Mouse (Mus musculus) hindbrain, embryonic 12.5 days (tissue): ENCODE data around the gene Ankrd13a. TPM values are rescaled to one million over a fixed set of nuclear protein-coding genes. Genes with fewer than 3 reads are reported as not detected.

Source experiments
- ATAC-seq: fragments of 200-750 bp; cut with Nextera tagmentation; 2 replicates; pipeline ENCODE4 v1.8.0; 2017; ENCODE audit warnings: moderate TSS enrichment; ENCODE audit not compliant: low FRiP score
- H3K27ac ChIP-seq: fragments of 300-500 bp; sonication (generic); 2 replicates; pipeline ENCODE4 v1.5.1; 2016; ENCODE audit warnings: mild to moderate bottlenecking
- H3K27me3 ChIP-seq: fragments of 300-500 bp; sonication (generic); 2 replicates; pipeline ENCODE4 v1.6.1; 2016; ENCODE audit warnings: mild to moderate bottlenecking
- H3K36me3 ChIP-seq: fragments of 300-500 bp; sonication (generic); 2 replicates; pipeline ENCODE4 v1.6.1; 2016; ENCODE audit warnings: mild to moderate bottlenecking
- H3K4me1 ChIP-seq: fragments of 300-500 bp; sonication (generic); 2 replicates; pipeline ENCODE4 v1.6.1; 2016
- H3K4me2 ChIP-seq: fragments of 300-500 bp; sonication (generic); replicated peaks from 2 replicates; pipeline ENCODE4 v1.6.1; 2016; ENCODE audit warnings: mild to moderate bottlenecking
- H3K4me3 ChIP-seq: fragments of 300-500 bp; sonication (generic); 2 replicates; pipeline ENCODE4 v1.5.1; 2016; ENCODE audit warnings: mild to moderate bottlenecking
- H3K9ac ChIP-seq: fragments of 300-500 bp; sonication (generic); 2 replicates; pipeline ENCODE4 v1.6.1; 2016; ENCODE audit warnings: mild to moderate bottlenecking, moderate library complexity
- H3K9me3 ChIP-seq: fragments of 300-500 bp; sonication (generic); replicated peaks from 2 replicates; pipeline ENCODE4 v1.6.1; 2016; ENCODE audit warnings: mild to moderate bottlenecking
- WGBS: fragments of 180-500 bp; shearing (Covaris S2); methylation state at CpG from one replicate; pipeline ENCODE4 v1.1.7; 2016; 5-methylcytosine and 5-hydroxymethylcytosine counted together
- polyA plus RNA-seq: library from polyadenylated mRNA; unstranded; fragments of >200 nt; fragmentation: Nextera tagmentation; extraction: Ambion mirVana; gene quantifications from 2 replicates; pipeline ENCODE4 v1.2.1, GENCODE M21; 2016

Ankrd13a gene
- polyA plus RNA-seq, 1 experiment from 2014 or later = 80.2 TPM

DNA sequence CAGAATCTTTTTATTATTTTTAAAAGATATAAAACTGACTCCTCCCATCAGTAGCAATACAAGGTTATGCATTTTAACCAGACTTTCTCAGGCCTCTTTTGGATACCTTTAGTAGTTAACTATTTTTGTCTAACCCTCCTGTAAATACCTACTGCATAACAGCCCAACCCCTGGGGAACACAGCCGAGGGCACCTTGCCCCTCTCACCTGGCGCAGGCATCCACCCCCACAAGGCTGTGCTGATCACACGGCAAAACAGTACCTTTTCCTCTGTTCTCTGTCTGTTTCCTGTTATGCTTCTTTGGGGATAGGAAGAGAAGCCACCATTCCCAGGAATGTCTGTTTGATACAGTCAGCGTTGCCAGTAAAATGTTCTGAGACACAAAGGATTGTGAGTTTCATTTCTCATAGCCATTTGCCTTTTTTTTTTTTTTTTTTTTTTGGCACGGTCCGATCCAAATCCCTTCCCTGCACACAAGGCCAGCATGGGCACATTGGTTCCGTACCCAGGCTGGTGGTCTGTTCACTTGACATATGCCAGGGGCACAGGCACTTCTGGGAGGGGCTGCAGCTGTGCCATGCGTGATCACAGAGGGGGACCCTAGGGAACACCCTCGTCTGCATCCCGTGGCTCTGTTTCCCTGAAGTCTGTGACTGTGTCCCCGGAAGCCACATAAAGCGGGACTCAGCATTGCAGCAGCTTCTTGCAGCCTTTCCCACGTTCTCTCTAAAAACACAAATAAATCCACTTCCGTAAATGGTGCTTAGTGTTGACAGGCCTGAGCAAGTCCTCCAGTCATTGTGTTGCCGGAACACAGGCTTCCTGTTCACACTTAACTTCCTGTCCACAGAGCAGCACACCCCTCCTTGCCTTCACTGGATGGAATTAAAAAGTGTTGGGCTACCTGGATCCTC lies 31.2 kb downstream of the Ankrd13a start:
- WGBS = 77% methylated on average over 15 of the region's 15 CpGs
- Histone ChIP-seq H3K4me1 (peaks cover 22% of the 10 kb centered on the region), H3K4me2 (no peak overlapping the region), H3K9ac (no peak overlapping the region), H3K4me3 (no peak overlapping the region), H3K36me3 (peaks cover 62% of the 10 kb centered on the region), H3K27me3 (no peaks in the 10 kb centered on the region), H3K9me3 (no peaks in the 10 kb centered on the region), H3K27ac (no peak overlapping the region)
- ATAC-seq = no peak

DNA sequence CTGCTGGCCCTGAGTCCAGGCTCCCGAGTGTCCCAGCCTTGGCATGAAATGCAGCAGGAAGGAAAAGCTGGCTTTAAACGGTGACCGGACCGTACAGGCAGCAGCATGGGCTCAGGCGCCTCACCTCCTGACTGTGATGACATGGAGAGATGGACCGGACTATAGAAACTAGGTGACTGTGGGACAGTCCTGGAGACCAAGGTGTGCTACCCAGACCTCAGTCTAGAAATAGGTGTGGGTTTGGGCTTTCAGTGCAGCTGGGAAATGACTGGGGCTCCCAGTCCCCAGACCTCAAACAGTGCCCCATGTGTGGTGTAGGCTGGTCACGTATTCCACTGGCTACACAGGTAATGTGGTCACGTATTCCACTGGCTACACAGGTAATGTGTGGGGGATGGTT lies 32.2 kb downstream of the Ankrd13a start:
- Histone ChIP-seq H3K27me3 (no peaks in the 10 kb centered on the region), H3K9ac (no peak overlapping the region), H3K36me3 (peaks cover 56% of the 10 kb centered on the region), H3K4me2 (no peak overlapping the region), H3K4me1 (peaks cover 23% of the 10 kb centered on the region), H3K27ac (no peak overlapping the region), H3K4me3 (no peak overlapping the region), H3K9me3 (no peaks in the 10 kb centered on the region)
- 81% methylated on average over 8 of the region's 8 CpGs for WGBS
- ATAC-seq = no peak

DNA sequence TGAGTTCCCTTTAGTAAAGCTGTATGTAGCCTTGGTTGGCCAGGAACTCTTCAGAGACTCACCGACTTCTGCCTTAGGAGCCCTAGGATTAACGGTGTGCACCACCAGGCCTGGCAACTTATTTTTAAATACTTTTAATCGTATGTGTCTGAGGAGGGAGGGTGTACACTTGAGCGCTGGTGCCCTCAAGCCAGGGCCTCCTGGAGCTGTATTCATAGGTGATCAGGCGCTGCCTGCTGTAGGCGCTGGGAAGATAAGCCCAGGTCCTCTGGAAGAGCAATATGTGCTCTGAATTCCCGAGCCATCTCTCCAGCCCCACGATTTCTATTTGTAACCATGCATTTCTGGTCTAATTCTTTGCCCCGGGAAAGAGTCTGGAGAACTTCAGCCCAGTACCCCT lies 32.6 kb downstream of the Ankrd13a start:
- WGBS = 43% methylated on average over 9 of the region's 9 CpGs
- Histone ChIP-seq H3K9ac (no peak overlapping the region), H3K4me3 (no peak overlapping the region), H3K27me3 (no peaks in the 10 kb centered on the region), H3K27ac (no peak overlapping the region; the same call in 1 of the 2 replicates), H3K36me3 (peaks cover 52% of the 10 kb centered on the region), H3K4me2 (no peak overlapping the region), H3K9me3 (no peaks in the 10 kb centered on the region), H3K4me1 (peaks cover 24% of the 10 kb centered on the region)
- ATAC-seq = no peak

GRCm38 (mm10) chr5:114807468-114807867 lies 33.0 kb downstream of the Ankrd13a start:
- H3K9ac ChIP-seq = no peak overlapping the region
- no peaks in the 10 kb centered on the region for H3K27me3 ChIP-seq
- no peak overlapping the region; the same call in 1 of the 2 replicates for H3K27ac ChIP-seq
- WGBS = 28% methylated on average over 8 of the region's 8 CpGs
- ATAC-seq = no peak
- H3K4me1 ChIP-seq = peaks cover 28% of the 10 kb centered on the region
- peaks cover 48% of the 10 kb centered on the region for H3K36me3 ChIP-seq
- H3K4me2 ChIP-seq = no peak overlapping the region
- H3K4me3 ChIP-seq = no peak overlapping the region
- H3K9me3 ChIP-seq = no peaks in the 10 kb centered on the region

DNA sequence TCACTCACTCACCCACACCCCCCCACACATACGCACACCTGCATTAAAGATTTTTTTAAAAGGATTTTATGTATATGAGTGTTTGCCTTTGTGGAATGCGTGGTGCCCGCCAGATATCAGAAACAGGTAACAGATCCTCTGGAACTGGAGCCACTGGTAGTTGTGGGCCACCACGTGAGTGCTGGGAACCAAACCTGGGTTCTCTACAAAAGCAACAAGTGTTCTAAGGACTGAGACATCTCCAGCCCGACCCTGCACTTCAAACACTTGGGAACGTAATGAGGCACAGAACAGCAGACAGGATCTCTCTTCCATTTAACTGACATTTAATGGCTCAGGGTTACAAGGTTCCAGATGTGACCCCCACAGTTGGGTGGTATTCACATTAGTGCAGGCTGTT lies 33.4 kb downstream of the Ankrd13a start:
- Histone ChIP-seq H3K4me1 (peaks cover 32% of the 10 kb centered on the region), H3K27ac (no peak overlapping the region), H3K4me2 (no peak overlapping the region), H3K36me3 (peaks cover 45% of the 10 kb centered on the region), H3K9ac (no peak overlapping the region), H3K9me3 (no peaks in the 10 kb centered on the region), H3K4me3 (no peak overlapping the region), H3K27me3 (no peaks in the 10 kb centered on the region)
- 69% methylated on average over 6 of the region's 6 CpGs for WGBS
- ATAC-seq = no peak

GRCm38 (mm10) chr5:114808385-114808784 lies 33.9 kb downstream of the Ankrd13a start:
- Histone ChIP-seq H3K27ac (no peak overlapping the region), H3K4me3 (no peak overlapping the region), H3K9ac (no peak overlapping the region), H3K4me2 (no peak overlapping the region), H3K36me3 (peaks cover 40% of the 10 kb centered on the region), H3K9me3 (no peaks in the 10 kb centered on the region), H3K27me3 (no peaks in the 10 kb centered on the region), H3K4me1 (peaks cover 33% of the 10 kb centered on the region)
- ATAC-seq = no peak
- WGBS = 76% methylated on average over 7 of the region's 8 CpGs

DNA sequence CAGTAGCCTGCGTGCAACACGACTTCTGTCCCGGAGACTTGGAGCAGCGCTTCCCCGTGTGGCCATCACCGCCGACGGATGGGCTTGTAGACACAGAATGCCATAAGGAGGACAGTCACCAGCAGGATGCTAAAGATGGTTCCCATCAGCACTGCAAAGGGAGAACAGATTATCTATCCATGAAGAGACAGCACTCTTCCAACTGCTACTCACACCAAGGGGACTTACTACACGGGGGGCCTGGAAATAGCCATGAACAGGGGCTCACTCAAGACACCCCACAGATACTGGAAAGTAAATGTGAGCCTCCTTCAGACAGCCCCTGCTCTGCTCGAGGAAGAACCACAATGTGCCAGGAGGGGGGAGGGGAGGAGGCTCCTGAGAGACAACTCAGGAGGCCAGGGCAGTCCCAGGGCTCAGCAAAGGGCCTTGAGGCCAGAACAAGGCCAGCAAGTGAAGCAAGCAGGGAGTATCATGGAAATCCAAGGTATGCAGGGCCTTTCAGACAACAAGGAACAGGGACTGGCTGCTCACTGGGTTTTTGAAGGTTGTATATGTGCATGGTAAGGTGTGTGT lies 34.8 kb downstream of the Ankrd13a start:
- ATAC-seq = no peak
- Histone ChIP-seq H3K4me1 (peaks cover 33% of the 10 kb centered on the region), H3K9ac (no peak overlapping the region), H3K27me3 (no peaks in the 10 kb centered on the region), H3K4me2 (no peak overlapping the region), H3K27ac (no peak overlapping the region), H3K36me3 (peaks cover 32% of the 10 kb centered on the region), H3K9me3 (no peaks in the 10 kb centered on the region), H3K4me3 (no peak overlapping the region)
- 76% methylated on average over 10 of the region's 10 CpGs for WGBS

DNA sequence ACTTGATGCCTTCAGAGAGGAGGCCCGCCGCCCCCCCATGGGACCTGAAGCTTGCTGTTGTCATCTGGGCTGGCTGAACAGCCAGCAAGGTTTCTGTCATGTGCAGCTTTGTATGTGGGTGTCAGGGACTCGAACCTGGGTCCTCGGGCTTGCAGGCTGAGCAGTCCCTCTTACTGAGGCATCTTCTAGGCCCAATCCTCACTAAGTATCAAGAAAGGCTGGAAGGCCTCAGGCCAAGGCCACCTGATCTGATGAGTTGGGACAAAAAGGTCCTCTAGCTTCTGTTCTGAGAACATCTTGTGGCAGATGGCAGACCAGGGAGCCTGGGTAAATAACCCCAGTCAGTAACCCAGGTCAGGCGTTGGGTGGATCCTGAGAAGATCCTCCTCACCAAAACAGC lies 35.3 kb downstream of the Ankrd13a start:
- H3K36me3 ChIP-seq = peaks cover 27% of the 10 kb centered on the region
- H3K4me1 ChIP-seq = peaks cover 33% of the 10 kb centered on the region
- 88% methylated on average over 5 of the region's 5 CpGs for WGBS
- no peak overlapping the region for H3K9ac ChIP-seq
- H3K27me3 ChIP-seq = no peaks in the 10 kb centered on the region
- ATAC-seq = no peak
- no peak overlapping the region for H3K27ac ChIP-seq
- no peak overlapping the region for H3K4me2 ChIP-seq
- no peak overlapping the region for H3K4me3 ChIP-seq
- H3K9me3 ChIP-seq = no peaks in the 10 kb centered on the region

DNA sequence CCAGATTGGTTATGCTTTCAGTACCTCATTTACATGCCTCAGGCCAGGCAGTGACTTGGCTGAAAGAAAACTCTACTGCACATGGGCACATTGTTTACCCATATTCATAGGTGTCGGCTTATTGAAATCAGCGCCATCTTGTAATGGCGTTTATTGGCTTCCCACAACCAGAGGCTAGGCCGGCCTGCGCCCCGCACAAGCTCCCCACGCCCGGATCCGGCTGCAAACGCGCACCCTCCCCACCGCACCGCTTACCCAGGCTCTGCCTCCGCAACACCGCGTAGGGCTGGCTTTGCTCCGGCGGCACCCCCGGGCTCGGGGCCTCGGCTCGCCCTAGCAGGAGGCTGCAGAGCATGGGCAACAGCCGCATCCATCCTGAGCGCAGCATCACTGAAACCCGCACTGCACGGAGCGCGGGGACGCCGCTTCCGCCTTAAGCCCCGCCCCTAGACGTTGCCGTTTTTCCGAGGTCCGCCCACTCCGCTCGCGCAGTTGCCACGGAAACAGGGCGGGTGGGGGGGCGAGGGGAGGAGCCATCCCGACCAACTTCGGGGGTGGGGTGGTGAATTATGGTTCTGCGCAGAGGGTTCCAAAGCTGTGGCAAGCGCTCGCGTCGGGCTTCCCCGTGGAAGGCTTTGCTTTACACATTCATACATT lies 39.2 kb downstream of the Ankrd13a start:
- Histone ChIP-seq H3K9me3 (no peaks in the 10 kb centered on the region), H3K4me2 (peak overlapping the region; percentile 60), H3K27me3 (no peaks in the 10 kb centered on the region), H3K4me3 (peak overlapping the region; percentile 90), H3K4me1 (peaks cover 29% of the 10 kb centered on the region), H3K27ac (peak overlapping the region; percentile 97), H3K9ac (peak overlapping the region; percentile 90), H3K36me3 (peaks cover 6% of the 10 kb centered on the region)
- 1% methylated on average over 50 of the region's 50 CpGs for WGBS
- ATAC-seq = peak; percentile 96

DNA sequence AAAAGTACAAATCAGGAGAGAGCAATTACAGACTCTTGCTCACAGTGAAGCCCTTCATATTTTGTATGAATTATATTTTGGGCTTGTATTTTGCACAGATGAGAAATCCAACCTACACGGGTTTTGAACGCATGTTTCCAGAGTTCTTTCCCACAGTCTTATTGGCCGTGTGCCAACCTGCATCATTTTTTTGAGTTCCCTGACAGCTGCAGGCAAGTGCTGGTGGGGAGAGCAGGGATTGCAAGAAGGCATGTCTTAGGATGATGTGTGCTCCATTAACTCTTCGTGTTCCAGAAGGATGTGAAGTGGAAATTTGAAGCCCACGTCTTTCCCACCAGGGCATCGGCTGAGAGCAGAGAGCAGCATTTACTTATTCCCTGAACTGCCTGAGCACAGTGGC lies 42.1 kb downstream of the Ankrd13a start:
- no peak for ATAC-seq
- Histone ChIP-seq H3K36me3 (0 out of 2 replicates have a peak, but pooled peaks cover 2% of the 10 kb centered on the region), H3K27ac (no peak overlapping the region), H3K9me3 (no peaks in the 10 kb centered on the region), H3K4me2 (no peak overlapping the region), H3K4me3 (no peak overlapping the region), H3K9ac (no peak overlapping the region), H3K27me3 (no peaks in the 10 kb centered on the region), H3K4me1 (peaks cover 14% of the 10 kb centered on the region)
- WGBS = 61% methylated on average over 6 of the region's 6 CpGs

- no peak overlapping the region; the same call in 1 of the 2 replicates for H3K27ac ChIP-seq
- H3K9ac ChIP-seq = no peak overlapping the region
- no peaks in the 10 kb centered on the region for H3K27me3 ChIP-seq
- peaks cover 6% of the 10 kb centered on the region for H3K4me1 ChIP-seq
- no peak for ATAC-seq
- H3K4me3 ChIP-seq = no peak overlapping the region
- no peaks in the 10 kb centered on the region for H3K9me3 ChIP-seq
- 0 out of 2 replicates have a peak, but pooled peaks cover 3% of the 10 kb centered on the region for H3K36me3 ChIP-seq
- no peak overlapping the region for H3K4me2 ChIP-seq
- 68% methylated on average over 10 of the region's 11 CpGs for WGBS
These were observed 43.6 kb downstream of the Ankrd13a start for GRCm38 (mm10) chr5:114818124-114818523.
